Mouse (Mus musculus) bone marrow macrophage, adult 2 months (primary cell): ENCODE measurements around the gene Sema6c.

Source experiments
- CTCF ChIP-seq: IDR thresholded peaks from 2 replicates; pipeline ENCODE4 v1.5.1; 2012; ENCODE audit warnings: low read depth, mild to moderate bottlenecking, low read length, moderate library complexity
- POLR2A ChIP-seq: IDR thresholded peaks from 2 replicates; pipeline ENCODE4 v1.6.1; 2012; ENCODE audit warnings: mild to moderate bottlenecking, low read depth, low read length, borderline replicate concordance

DNA sequence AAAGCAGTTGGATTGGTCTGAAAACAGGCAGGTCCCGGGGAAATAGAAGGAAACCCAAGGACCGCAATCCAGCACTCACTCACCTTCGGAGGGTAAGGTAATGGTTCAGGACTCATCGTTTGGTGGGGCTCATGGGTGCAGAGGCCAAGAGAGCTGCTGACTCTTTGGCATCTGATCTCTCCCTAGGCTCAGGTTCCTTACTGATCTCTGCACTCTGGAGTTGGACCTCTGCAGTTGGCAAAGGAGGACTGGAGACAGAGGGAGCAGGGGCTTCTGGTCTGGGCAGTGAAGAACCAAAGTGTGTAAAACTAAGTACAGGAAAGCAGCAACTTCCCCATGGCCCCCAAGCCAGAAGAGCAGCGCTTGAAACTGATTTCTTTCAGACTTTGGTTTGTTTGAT, 30.2 kb upstream of the Sema6c start:
- TF ChIP-seq POLR2A (no peak), CTCF (no peak)
